Mouse (Mus musculus): ENCODE data around the gene Pcgf2. TPM values are rescaled to one million over a fixed set of nuclear protein-coding genes. Genes with fewer than 3 reads are reported as not detected.

The Pcgf2 gene
- polyA plus RNA-seq (2015; fragmentation: Illumina TruSeq; extraction: RNeasy Lipid Tissue Mini Kit (QIAGEN cat#74804); ENCODE audit: insufficient read depth, low read depth, low replicate concordance), result 9.0 TPM

GRCm38 (mm10) chr11:97700003-97700745 is at the start of gene Pcgf2:
TSS of gene Pcgf2 (minus strand) at chr11:97700497.

DNA sequence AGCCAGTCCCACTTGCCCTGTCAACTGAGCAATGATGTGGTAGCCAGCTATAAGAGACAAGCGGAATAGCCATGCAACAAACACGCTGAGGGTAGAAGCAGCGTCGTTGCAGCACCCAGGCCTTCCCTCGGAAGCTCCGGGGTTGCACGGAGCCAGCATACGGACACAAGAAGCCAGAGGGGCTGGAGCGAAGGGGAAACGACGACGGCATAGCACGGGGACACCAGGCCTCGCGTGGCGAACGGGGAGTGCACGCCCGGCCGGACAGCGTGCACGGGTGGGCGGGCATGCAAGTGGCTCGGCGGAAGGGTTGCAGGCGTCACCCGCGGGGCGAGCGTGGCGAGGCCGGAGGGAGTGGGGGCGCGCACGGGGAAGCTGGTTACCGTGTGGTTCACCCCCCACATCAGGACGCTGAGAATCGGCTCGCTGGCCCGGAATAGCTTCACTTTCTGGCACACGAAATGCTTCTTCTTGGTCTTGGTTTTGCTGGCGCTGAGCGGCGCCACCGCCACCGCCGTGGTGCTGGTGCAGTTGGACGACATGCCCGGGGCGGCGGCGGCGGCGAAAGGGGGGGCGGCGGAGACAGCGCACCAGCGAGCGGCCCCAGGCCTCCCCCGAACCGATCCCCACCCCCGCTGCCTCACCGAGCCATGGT is 43.9 kb upstream of the Pcgf2 start, which contains the start of gene Pip4k2b:
Gene Pip4k2b, minus strand, starts transcription at position 642 of the 655 bp plus-strand sequence.

GRCm38 (mm10) chr11:97703039-97703826 is 2.9 kb upstream of the Pcgf2 start, which contains the start of gene Psmb3:
TSS of gene Psmb3 (plus strand) at chr11:97703399.

DNA sequence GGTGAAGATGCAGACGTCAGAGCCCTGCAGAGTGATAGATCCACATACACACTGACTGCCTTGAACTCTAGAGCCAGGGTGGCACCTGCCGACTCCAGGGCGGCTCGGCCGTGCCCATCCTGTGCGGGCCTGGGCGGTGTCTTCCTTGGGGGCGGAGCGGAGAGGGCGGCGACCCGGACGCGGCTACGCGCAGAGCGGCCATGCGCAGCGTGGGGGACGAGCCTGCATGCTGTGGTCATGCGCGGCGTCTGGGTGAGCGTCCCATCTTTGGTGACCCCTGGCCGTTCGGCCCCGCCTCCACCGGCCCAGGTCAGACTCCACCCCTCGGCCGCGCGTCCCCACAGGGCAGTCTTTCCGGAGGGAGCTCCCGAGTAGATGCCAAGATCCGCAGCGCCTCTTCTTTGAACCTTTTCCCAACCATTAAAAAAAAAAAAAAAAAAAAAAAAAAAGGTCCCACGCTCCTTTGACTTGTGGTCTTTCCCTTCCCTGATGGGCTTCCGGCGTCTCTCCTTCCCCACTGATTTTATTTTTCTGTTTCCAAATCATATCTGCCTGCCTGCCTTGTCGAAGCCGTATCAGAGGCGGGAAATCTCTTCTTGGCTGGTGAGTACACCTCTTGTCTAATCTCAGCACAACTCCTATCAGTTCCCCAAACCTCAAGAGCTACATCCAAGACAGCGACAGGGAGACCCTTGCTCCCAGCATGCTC is 14.5 kb downstream of the Pcgf2 start, which contains the start of gene Cisd3:
Gene Cisd3, plus strand, starts transcription at position 214 of the 709 bp plus-strand sequence.

GRCm38 (mm10) chr11:97662893-97663527 is 37.3 kb downstream of the Pcgf2 start, which contains the start of gene Mllt6:
TSS of gene Mllt6 (plus strand) at chr11:97663414.

Other genes starting within 250 kb of the Pcgf2 start
- not detected for gene 4933428G20Rik, start 200.2 kb downstream of the Pcgf2 start, polyA plus RNA-seq (2015; fragmentation: Illumina TruSeq; extraction: RNeasy Lipid Tissue Mini Kit (QIAGEN cat#74804); ENCODE audit: insufficient read depth, low read depth, low replicate concordance)
- gene Srcin1, start 124.3 kb downstream of the Pcgf2 start, polyA plus RNA-seq (2015; fragmentation: Illumina TruSeq; extraction: RNeasy Lipid Tissue Mini Kit (QIAGEN cat#74804); ENCODE audit: insufficient read depth, low read depth, low replicate concordance), result 0.39 TPM
- not detected for gene Epop, start 70.8 kb downstream of the Pcgf2 start, polyA plus RNA-seq (2015; fragmentation: Illumina TruSeq; extraction: RNeasy Lipid Tissue Mini Kit (QIAGEN cat#74804); ENCODE audit: insufficient read depth, low read depth, low replicate concordance)
- 10.4 TPM for gene Mllt6, start 37.1 kb downstream of the Pcgf2 start, polyA plus RNA-seq (2015; fragmentation: Illumina TruSeq; extraction: RNeasy Lipid Tissue Mini Kit (QIAGEN cat#74804); ENCODE audit: insufficient read depth, low read depth, low replicate concordance)
- 14.7 TPM for gene Cisd3, start 14.7 kb downstream of the Pcgf2 start, polyA plus RNA-seq (2015; fragmentation: Illumina TruSeq; extraction: RNeasy Lipid Tissue Mini Kit (QIAGEN cat#74804); ENCODE audit: insufficient read depth, low read depth, low replicate concordance)
- gene Psmb3, start 2.9 kb upstream of the Pcgf2 start, polyA plus RNA-seq (2015; fragmentation: Illumina TruSeq; extraction: RNeasy Lipid Tissue Mini Kit (QIAGEN cat#74804); ENCODE audit: insufficient read depth, low read depth, low replicate concordance), result 31.9 TPM
- 4.1 TPM for gene Pip4k2b, start 44.2 kb upstream of the Pcgf2 start, polyA plus RNA-seq (2015; fragmentation: Illumina TruSeq; extraction: RNeasy Lipid Tissue Mini Kit (QIAGEN cat#74804); ENCODE audit: insufficient read depth, low read depth, low replicate concordance)
- gene Cwc25, start 66.1 kb upstream of the Pcgf2 start, polyA plus RNA-seq (2015; fragmentation: Illumina TruSeq; extraction: RNeasy Lipid Tissue Mini Kit (QIAGEN cat#74804); ENCODE audit: insufficient read depth, low read depth, low replicate concordance), result 4.5 TPM
- gene 1700001P01Rik, start 75.4 kb upstream of the Pcgf2 start, polyA plus RNA-seq (2015; fragmentation: Illumina TruSeq; extraction: RNeasy Lipid Tissue Mini Kit (QIAGEN cat#74804); ENCODE audit: insufficient read depth, low read depth, low replicate concordance), result not detected
- gene Rpl23, start 81.9 kb upstream of the Pcgf2 start, polyA plus RNA-seq (2015; fragmentation: Illumina TruSeq; extraction: RNeasy Lipid Tissue Mini Kit (QIAGEN cat#74804); ENCODE audit: insufficient read depth, low read depth, low replicate concordance), result 455 TPM
- 27.9 TPM for gene Lasp1, start 98.5 kb upstream of the Pcgf2 start, polyA plus RNA-seq (2015; fragmentation: Illumina TruSeq; extraction: RNeasy Lipid Tissue Mini Kit (QIAGEN cat#74804); ENCODE audit: insufficient read depth, low read depth, low replicate concordance)
- gene B230217C12Rik, start 140.3 kb upstream of the Pcgf2 start, polyA plus RNA-seq (2015; fragmentation: Illumina TruSeq; extraction: RNeasy Lipid Tissue Mini Kit (QIAGEN cat#74804); ENCODE audit: insufficient read depth, low read depth, low replicate concordance), result 2.5 TPM
- gene Fbxo47, start 183.7 kb upstream of the Pcgf2 start, polyA plus RNA-seq (2015; fragmentation: Illumina TruSeq; extraction: RNeasy Lipid Tissue Mini Kit (QIAGEN cat#74804); ENCODE audit: insufficient read depth, low read depth, low replicate concordance), result not detected

Data from pancreas, adult 10 weeks (tissue).